Mouse (Mus musculus) liver, embryonic 14.5 days (tissue): Measurements from ENCODE around the gene Fbxo47.

Experiments used
- CTCF ChIP-seq: IDR thresholded peaks from 2 replicates; pipeline ENCODE4 v1.5.1; 2016; ENCODE audit warnings: antibody characterized with exemption, low read depth, control low read depth
- EP300 ChIP-seq: IDR thresholded peaks from 2 replicates; pipeline ENCODE4 v1.6.1; 2016; ENCODE audit warnings: antibody characterized with exemption, low read depth

DNA sequence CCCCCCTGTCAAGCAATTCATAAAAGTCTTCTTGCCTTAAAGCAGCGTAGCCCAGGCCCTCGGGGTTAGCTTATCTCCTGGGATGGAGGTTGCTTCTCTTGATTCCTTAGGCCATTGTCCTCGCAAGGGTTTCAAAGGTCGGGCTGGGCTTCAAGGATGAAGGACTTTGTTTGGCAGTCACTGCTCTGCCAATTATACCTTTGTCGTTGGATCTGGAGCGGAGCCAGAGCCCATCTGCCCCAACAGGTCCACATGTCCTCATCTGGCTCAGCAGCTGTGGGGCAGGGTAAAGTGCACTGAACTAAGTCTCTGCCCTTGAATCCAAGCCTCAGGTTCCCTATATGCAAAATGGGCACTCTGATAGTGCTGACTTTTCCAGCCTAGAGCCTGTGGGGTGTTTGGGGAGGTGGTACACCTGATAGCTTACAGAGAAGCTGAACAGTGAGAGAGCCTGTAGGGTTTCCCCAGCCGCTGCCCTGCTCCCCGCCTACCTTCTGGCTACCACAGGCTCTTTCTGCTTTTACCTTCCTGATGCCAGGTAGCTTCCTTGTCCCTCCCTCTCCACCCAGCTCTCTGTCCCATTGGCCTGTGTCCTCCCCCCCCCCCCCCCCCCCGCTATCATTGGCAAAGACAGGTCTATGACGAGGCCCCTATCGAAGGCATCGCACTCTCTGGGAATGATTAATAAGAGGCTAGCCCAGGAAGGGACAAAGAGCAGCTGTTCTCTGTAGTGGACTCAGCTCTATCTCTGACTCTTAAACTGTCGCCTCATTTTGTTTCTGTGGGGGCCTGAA is 72.2 kb downstream of the Fbxo47 start:
- TF ChIP-seq CTCF (no peak), EP300 (no peak)
